Mouse (Mus musculus) midbrain, embryonic 15.5 days (tissue): ENCODE data around the gene Jak3. TPM values are rescaled to one million over a fixed set of nuclear protein-coding genes. Genes with fewer than 3 reads are reported as not detected.
"Not testable (repeated sequence)": the region's sequence is repeated elsewhere in the genome, so short reads cannot be mapped to it uniquely, and the experiment has no call there.

ENCODE experiments used
- ATAC-seq: fragments of 200-750 bp; cut with Nextera tagmentation; replicated peaks from 2 replicates; pipeline ENCODE4 v1.8.0; 2017; ENCODE audit warnings: moderate TSS enrichment
- H3K27ac ChIP-seq: fragments of 300-500 bp; sonication (generic); 2 replicates; pipeline ENCODE4 v1.5.1; 2015; ENCODE audit warnings: mild to moderate bottlenecking, inconsistent platforms
- H3K27me3 ChIP-seq: fragments of 300-500 bp; sonication (generic); replicated peaks from 2 replicates; pipeline ENCODE4 v1.6.1; 2015; ENCODE audit warnings: inconsistent platforms
- H3K36me3 ChIP-seq: fragments of 300-500 bp; sonication (generic); replicated peaks from 2 replicates; pipeline ENCODE4 v1.6.1; 2015; ENCODE audit warnings: inconsistent platforms
- H3K4me1 ChIP-seq: fragments of 300-500 bp; sonication (generic); 2 replicates; pipeline ENCODE4 v1.6.1; 2015; ENCODE audit warnings: inconsistent platforms
- H3K4me2 ChIP-seq: fragments of 300-500 bp; sonication (generic); 2 replicates; pipeline ENCODE4 v1.6.1; 2015; ENCODE audit warnings: inconsistent platforms, mild to moderate bottlenecking, moderate library complexity
- H3K4me3 ChIP-seq: fragments of 300-500 bp; sonication (generic); 2 replicates; pipeline ENCODE4 v1.5.1; 2015; ENCODE audit warnings: mild to moderate bottlenecking, inconsistent platforms
- H3K9ac ChIP-seq: fragments of 300-500 bp; sonication (generic); 2 replicates; pipeline ENCODE4 v1.6.1; 2015; ENCODE audit warnings: mild to moderate bottlenecking, inconsistent platforms
- H3K9me3 ChIP-seq: fragments of 300-500 bp; sonication (generic); 2 replicates; pipeline ENCODE4 v1.6.1; 2016; ENCODE audit warnings: inconsistent platforms
- WGBS: fragments of 180-500 bp; shearing (Covaris S2); methylation state at CpG from one replicate; pipeline ENCODE4 v1.1.7; 2015; ENCODE audit warnings: mixed read lengths; 5-methylcytosine and 5-hydroxymethylcytosine counted together
- polyA plus RNA-seq: library from polyadenylated mRNA; unstranded; fragments of >200 nt; fragmentation: Nextera tagmentation; extraction: Ambion mirVana; gene quantifications from 2 replicates; pipeline ENCODE4 v1.2.1, GENCODE M21; 2015

Jak3 gene
- polyA plus RNA-seq, 1 experiment from 2014 or later = 5.8 TPM

- Histone ChIP-seq H3K27me3 (peaks cover 74% of the 10 kb centered on the region), H3K36me3 (no peaks in the 10 kb centered on the region), H3K4me1 (peaks cover 28% of the 10 kb centered on the region), H3K9ac (peak overlapping the region; percentile 13; the same call in 1 of the 2 replicates), H3K4me3 (peak overlapping the region; percentile 29), H3K9me3 (no peaks in the 10 kb centered on the region), H3K4me2 (peak overlapping the region; percentile 49), H3K27ac (no peak overlapping the region)
- 4% methylated on average over 46 of the region's 46 CpGs for WGBS
- no peak for ATAC-seq
Measured at GRCm38 (mm10) chr8:71679550-71680168, 3.6 kb downstream of the Jak3 start.

DNA sequence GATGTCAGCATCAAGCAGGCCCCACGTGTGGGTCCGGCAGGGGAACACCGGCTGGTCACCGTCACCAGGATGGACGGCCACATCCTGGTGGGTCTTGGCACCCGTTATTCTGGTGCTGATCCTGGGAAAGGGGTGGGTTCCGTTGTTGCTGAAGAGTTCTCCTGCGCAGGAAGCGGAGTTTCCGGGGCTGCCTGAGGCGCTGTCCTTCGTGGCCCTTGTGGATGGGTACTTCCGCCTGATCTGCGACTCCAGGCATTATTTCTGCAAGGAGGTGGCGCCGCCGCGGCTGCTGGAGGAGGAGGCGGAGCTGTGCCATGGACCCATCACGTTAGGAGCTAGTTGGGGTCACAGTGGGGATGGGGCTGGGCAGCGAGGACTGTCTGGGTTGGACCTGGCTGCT is 4.4 kb downstream of the Jak3 start:
- H3K27ac ChIP-seq = no peak overlapping the region
- peaks cover 82% of the 10 kb centered on the region for H3K27me3 ChIP-seq
- WGBS = 6% methylated on average over 21 of the region's 21 CpGs
- no peak overlapping the region for H3K4me3 ChIP-seq
- no peaks in the 10 kb centered on the region for H3K36me3 ChIP-seq
- no peak overlapping the region for H3K9ac ChIP-seq
- ATAC-seq = no peak
- H3K4me1 ChIP-seq = peaks cover 30% of the 10 kb centered on the region
- no peaks in the 10 kb centered on the region for H3K9me3 ChIP-seq
- peak overlapping the region; percentile 8; the same call in 1 of the 2 replicates for H3K4me2 ChIP-seq

DNA sequence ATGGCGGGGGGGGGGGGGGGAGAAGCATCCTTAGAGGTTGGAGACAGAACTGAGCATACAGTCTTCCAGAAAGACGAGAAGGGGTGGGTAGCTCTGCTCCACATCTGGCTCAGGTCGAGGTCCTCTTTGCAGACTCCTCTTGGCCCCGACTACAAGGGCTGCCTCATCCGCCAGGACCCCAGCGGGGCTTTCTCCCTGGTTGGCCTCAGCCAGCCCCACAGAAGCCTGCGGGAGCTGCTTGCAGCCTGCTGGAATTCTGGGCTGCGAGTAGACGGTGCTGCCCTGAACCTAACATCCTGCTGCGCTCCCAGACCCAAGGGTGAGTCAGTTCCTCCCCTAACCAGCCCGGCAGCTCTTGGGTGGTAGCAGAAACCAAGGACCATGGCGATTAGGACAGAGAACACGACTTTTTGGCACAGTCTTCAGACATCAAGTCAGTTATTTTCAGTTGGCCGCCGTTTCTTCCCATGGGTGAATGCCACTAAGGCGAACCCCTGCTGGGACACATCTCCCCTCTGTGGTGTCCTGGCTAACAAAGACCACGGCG is 5.3 kb downstream of the Jak3 start:
- no peak for ATAC-seq
- Histone ChIP-seq H3K9me3 (no peaks in the 10 kb centered on the region), H3K9ac (no peak overlapping the region), H3K4me1 (peaks cover 32% of the 10 kb centered on the region), H3K36me3 (no peaks in the 10 kb centered on the region), H3K27ac (no peak overlapping the region), H3K4me3 (no peak overlapping the region), H3K27me3 (peaks cover 92% of the 10 kb centered on the region), H3K4me2 (no peak overlapping the region)
- WGBS = 3% methylated on average over 18 of the region's 18 CpGs

DNA sequence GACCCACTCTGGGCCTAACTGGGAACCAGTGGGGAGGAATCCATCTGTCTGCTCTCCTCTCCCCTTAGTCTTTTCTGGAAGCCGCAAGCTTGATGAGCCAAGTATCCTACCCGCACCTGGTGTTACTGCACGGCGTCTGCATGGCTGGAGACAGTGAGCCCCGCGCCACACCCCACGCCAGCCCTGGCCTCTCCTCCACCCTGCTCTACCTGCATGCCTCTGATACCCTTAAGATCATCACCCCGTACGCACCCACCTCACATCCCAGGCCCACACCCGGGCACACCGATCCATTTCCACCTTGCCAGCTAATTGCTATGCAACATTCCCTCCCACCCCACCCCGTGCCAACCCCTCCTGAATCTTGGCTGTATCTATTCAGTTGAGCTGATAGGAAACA is 6.7 kb downstream of the Jak3 start:
- Histone ChIP-seq H3K9ac (no peak overlapping the region), H3K27ac (no peak overlapping the region), H3K27me3 (peaks cover 100% of the 10 kb centered on the region), H3K36me3 (no peaks in the 10 kb centered on the region), H3K4me1 (peaks cover 34% of the 10 kb centered on the region), H3K4me3 (no peak overlapping the region), H3K9me3 (no peaks in the 10 kb centered on the region), H3K4me2 (no peak overlapping the region)
- ATAC-seq = no peak
- WGBS = 49% methylated on average over 12 of the region's 12 CpGs

DNA sequence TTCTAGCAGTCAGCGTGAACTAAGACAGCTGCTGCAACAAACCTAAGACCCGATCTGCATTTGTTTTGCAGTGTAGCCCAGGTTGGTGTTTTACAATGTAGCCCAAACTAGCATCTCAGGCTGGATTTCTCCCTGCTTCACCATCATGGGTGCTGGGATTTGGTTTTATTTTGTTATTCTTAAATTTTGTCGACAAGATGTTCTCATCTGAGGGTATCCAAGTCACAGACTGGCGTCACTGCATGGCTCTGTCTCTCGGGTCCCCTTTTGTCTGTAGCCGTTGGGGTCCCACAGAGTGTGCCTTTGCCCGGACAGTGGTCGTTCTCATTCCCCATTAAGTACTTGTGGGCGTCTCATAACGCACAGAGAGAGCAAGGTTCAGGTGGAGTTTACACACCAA is 8.6 kb downstream of the Jak3 start:
- Histone ChIP-seq H3K27ac (no peak overlapping the region), H3K4me3 (no peak overlapping the region), H3K9ac (no peak overlapping the region), H3K36me3 (no peaks in the 10 kb centered on the region), H3K4me1 (peaks cover 28% of the 10 kb centered on the region), H3K9me3 (no peaks in the 10 kb centered on the region), H3K4me2 (no peak overlapping the region), H3K27me3 (peaks cover 100% of the 10 kb centered on the region)
- 12% methylated on average over 10 of the region's 10 CpGs for WGBS
- ATAC-seq = no peak

DNA sequence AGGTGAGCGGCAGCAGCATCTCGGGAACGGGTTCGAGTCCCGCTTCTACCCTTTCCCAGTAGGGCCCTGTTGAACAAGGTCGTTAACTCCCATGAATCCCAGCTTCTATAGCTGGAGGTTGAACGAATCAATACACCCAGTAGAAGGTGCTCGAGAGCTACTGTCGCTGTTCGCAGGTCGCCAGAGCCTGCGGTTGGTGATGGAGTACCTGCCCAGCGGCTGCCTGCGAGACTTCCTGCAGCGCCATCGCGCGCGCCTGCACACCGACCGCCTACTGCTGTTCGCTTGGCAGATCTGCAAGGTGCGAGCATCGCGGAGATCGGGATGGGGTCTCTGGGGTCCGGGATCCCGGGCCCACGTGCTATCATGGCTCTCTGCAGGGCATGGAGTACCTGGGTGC is 9.5 kb downstream of the Jak3 start:
- WGBS = 2% methylated on average over 29 of the region's 29 CpGs
- ATAC-seq = peak; percentile 62
- Histone ChIP-seq H3K4me1 (peaks cover 23% of the 10 kb centered on the region), H3K9ac (peak overlapping the region; percentile 53), H3K27me3 (peaks cover 100% of the 10 kb centered on the region), H3K9me3 (no peaks in the 10 kb centered on the region), H3K4me3 (peak overlapping the region; percentile 46), H3K4me2 (peak overlapping the region; percentile 86), H3K27ac (peak overlapping the region; percentile 33; the same call in 1 of the 2 replicates), H3K36me3 (no peaks in the 10 kb centered on the region)

GRCm38 (mm10) chr8:71686143-71686734 is 10.1 kb downstream of the Jak3 start:
- Histone ChIP-seq H3K36me3 (no peaks in the 10 kb centered on the region), H3K9me3 (no peaks in the 10 kb centered on the region), H3K4me2 (peak overlapping the region; percentile 86), H3K27ac (no peak overlapping the region), H3K4me3 (peak overlapping the region; percentile 46), H3K4me1 (peaks cover 22% of the 10 kb centered on the region), H3K9ac (peak overlapping the region; percentile 53), H3K27me3 (peaks cover 100% of the 10 kb centered on the region)
- WGBS = 2% methylated on average over 23 of the region's 23 CpGs
- peak; percentile 71 for ATAC-seq

- H3K9ac ChIP-seq = no peak overlapping the region
- H3K4me2 ChIP-seq = no peak overlapping the region
- WGBS = 4% methylated on average over 8 of the region's 8 CpGs
- no peak overlapping the region for H3K4me3 ChIP-seq
- H3K27me3 ChIP-seq = peaks cover 100% of the 10 kb centered on the region
- peaks cover 22% of the 10 kb centered on the region for H3K4me1 ChIP-seq
- H3K27ac ChIP-seq = no peak overlapping the region
- no peak for ATAC-seq
- H3K36me3 ChIP-seq = no peaks in the 10 kb centered on the region
- H3K9me3 ChIP-seq = no peaks in the 10 kb centered on the region
Measured at GRCm38 (mm10) chr8:71687616-71688015, 11.5 kb downstream of the Jak3 start.

DNA sequence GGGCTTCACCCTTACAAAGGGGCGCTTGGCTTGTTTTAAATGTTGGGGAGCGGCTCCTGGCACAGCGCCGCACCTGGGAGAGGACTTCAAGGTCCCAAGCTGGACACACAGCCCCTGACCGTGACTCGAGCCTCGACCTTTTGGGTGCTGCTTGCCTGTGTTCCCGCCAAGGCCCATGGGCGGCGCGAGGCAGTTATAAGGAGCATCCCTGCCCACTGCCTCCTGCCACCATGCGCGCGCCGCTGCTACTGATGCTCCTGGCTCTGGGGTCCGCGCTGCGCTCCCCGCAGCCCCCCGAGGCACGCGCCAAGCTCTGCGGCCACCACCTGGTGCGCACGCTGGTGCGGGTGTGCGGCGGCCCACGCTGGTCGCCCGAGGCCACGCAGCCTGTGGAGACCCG is 12.9 kb downstream of the Jak3 start, which contains the start of gene Insl3:
TSS of gene Insl3 (plus strand) at position 187 of the 400 bp plus-strand sequence.
- Histone ChIP-seq H3K27ac (no peak within 1 kb of the TSS), H3K27me3 (peaks cover 100% of the 10 kb centered on the region), H3K4me3 (no peak within 1 kb of the TSS), H3K4me1 (peaks cover 30% of the 10 kb centered on the region), H3K9ac (no peak within 1 kb of the TSS), H3K9me3 (no peaks in the 10 kb centered on the region), H3K36me3 (no peaks in the 10 kb centered on the region), H3K4me2 (no peak within 1 kb of the TSS)
- ATAC-seq = no peak
- WGBS = 4% methylated on average over 33 of the region's 33 CpGs

GRCm38 (mm10) chr8:71692509-71692908 is 16.4 kb downstream of the Jak3 start:
- no peak overlapping the region for H3K9ac ChIP-seq
- H3K27ac ChIP-seq = no peak overlapping the region
- no peak overlapping the region for H3K4me3 ChIP-seq
- H3K9me3 ChIP-seq = no peaks in the 10 kb centered on the region
- 0 out of 2 replicates have a peak overlapping the region, but pooled peaks have one; percentile 37 for H3K4me2 ChIP-seq
- 3% methylated on average over 30 of the region's 30 CpGs for WGBS
- H3K36me3 ChIP-seq = no peaks in the 10 kb centered on the region
- peaks cover 86% of the 10 kb centered on the region for H3K27me3 ChIP-seq
- ATAC-seq = no peak
- peaks cover 7% of the 10 kb centered on the region for H3K4me1 ChIP-seq

GRCm38 (mm10) chr8:71693166-71694041 is 17.3 kb downstream of the Jak3 start:
- Histone ChIP-seq H3K36me3 (no peaks in the 10 kb centered on the region), H3K4me1 (peaks cover 7% of the 10 kb centered on the region), H3K27me3 (peaks cover 77% of the 10 kb centered on the region), H3K27ac (no peak overlapping the region), H3K4me3 (peak overlapping the region; percentile 15), H3K9ac (no peak overlapping the region), H3K4me2 (peak overlapping the region; percentile 37), H3K9me3 (no peaks in the 10 kb centered on the region)
- ATAC-seq = peak; percentile 46; the same call in 1 of the 2 replicates
- WGBS = 8% methylated on average over 68 of the region's 68 CpGs

DNA sequence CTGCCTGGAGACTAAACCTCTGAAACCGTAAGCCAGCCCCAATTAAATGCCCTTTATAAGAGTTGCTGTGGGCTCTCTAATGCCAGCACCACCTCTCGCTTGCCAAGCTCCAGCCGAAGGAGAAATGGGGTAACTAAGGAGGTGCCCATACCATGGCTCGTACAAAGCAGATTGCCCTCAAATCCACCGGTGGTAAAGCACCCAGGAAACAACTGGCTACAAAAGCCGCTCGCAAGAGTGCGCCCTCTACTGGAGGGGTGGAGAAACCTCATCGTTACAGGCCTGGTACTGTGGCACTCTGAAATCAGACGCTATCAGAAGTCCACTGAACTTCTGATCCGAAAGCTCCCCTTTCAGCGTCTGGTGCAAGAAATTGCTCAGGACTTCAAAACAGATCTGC is 19.4 kb downstream of the Jak3 start:
- not testable (repeated sequence) for H3K36me3 ChIP-seq, H3K4me3 ChIP-seq, H3K9me3 ChIP-seq, H3K27ac ChIP-seq, H3K4me2 ChIP-seq, H3K4me1 ChIP-seq, ATAC-seq, H3K9ac ChIP-seq
- peaks cover 71% of the 10 kb centered on the region for H3K27me3 ChIP-seq
- 64% methylated on average over 12 of the region's 12 CpGs for WGBS
